Comparison of ENCODE assay signal across 22 mouse cellular contexts in genomic region chr2:160981791-160982190, GRCm38 (mm10).
A peak's percentile ranks its signal among the peaks of the same experiment; 100 is the strongest.
DNase-seq lines count a peak whose midpoint lies in the region; TF ChIP-seq lines count a peak whose summit lies in the region.
"Had no signal": no experiment of that assay in that cellular context is flagged by ENCODE, and none has a peak within 500 bp of the region (broad histone marks: within the 10 kb centered on the region; RNA-seq: fewer than 3 reads in every experiment).

No protein-coding gene starts in this region.

- no peaks in the 10 kb centered on the region for H3K27me3 ChIP-seq in heart, adult 2 months (ENCODE audit: control insufficient read depth, insufficient read depth, low read length)
- H3K27me3 ChIP-seq: embryonic facial prominence, embryonic 13.5 days; embryonic facial prominence, embryonic 15.5 days; forebrain, embryonic 13.5 days; forebrain, embryonic 15.5 days had no signal

- intact Hi-C loops in heart, adult 2 months (cut with DNase I) = no loop called here
- intact Hi-C loops in heart, postnatal 36 days (cut with DNase I) = no loop called here
- intact Hi-C loops in left cerebral cortex, adult 2 months (cut with DNase I) = no loop called here

- peaks cover 8% of the 10 kb centered on the region for H3K4me1 ChIP-seq in heart, adult 2 months (ENCODE audit: control insufficient read depth, insufficient read depth, low read length)
- H3K4me1 ChIP-seq: embryonic facial prominence, embryonic 13.5 days; embryonic facial prominence, embryonic 15.5 days; forebrain, embryonic 13.5 days; forebrain, embryonic 15.5 days had no signal

- no peaks in the 10 kb centered on the region; the same call in 1 of the 2 replicates for H3K79me2 ChIP-seq in heart, adult 2 months (replicated peaks; ENCODE audit: control insufficient read depth, insufficient read depth, low read length)

- no peak for DNase-seq in heart, adult 2 months
- no peak for DNase-seq in heart, postnatal 36 days
- no peak for DNase-seq in left cerebral cortex, adult 2 months (ENCODE audit: extremely low spot score in 1 of 2, low spot score in 2 of 2)
- no peak for DNase-seq in left cerebral cortex, adult 11 months (ENCODE audit: low spot score)
- DNase-seq in fat pad, adult 2 months (ENCODE audit: extremely low read depth, low read depth, low spot score) = peak; percentile 81
- peak; percentile 63 for DNase-seq in gonadal fat pad, adult 2 months (ENCODE audit: low read depth)
- DNase-seq in right cerebral cortex, postnatal 14 days = no peak
- DNase-seq: adrenal gland, adult 2 months; adrenal gland, postnatal 10 days; adrenal gland, postnatal 25 days; cerebellum, adult 11 months; cerebellum, adult 18-20 months; cerebellum, adult 8-10 months; cerebellum, adult 9-11 months; cerebellum, postnatal 14 days; cerebellum, postnatal 36 days; embryo, embryonic 11 days had no signal

- H3K36me3 ChIP-seq in heart, adult 2 months (ENCODE audit: control insufficient read depth, insufficient read depth, low read length) = peaks cover 43% of the 10 kb centered on the region

- 76% methylated on average over 6 of the region's 6 CpGs for WGBS in heart, adult 2 months

- no peak for TF ChIP-seq EP300 in heart, adult 2 months (IDR thresholded peaks at IDR 0.05; ENCODE audit: insufficient read depth, low read depth, low read length)

- H3K27ac ChIP-seq in heart, adult 2 months = peak overlapping the region; percentile 82
- H3K27ac ChIP-seq in left cerebral cortex, adult 2 months = peak overlapping the region; percentile 28; the same call in 1 of the 2 replicates
- H3K27ac ChIP-seq: embryonic facial prominence, embryonic 13.5 days; embryonic facial prominence, embryonic 15.5 days; forebrain, embryonic 13.5 days; forebrain, embryonic 15.5 days had no signal

- H3K4me3 ChIP-seq in heart, adult 2 months = peak overlapping the region; percentile 45
- H3K4me3 ChIP-seq in left cerebral cortex, adult 2 months = no peak overlapping the region
- H3K4me3 ChIP-seq: embryonic facial prominence, embryonic 13.5 days; embryonic facial prominence, embryonic 15.5 days; erythroblast, embryonic 14.5 days; forebrain, embryonic 13.5 days; forebrain, embryonic 15.5 days had no signal

- TF ChIP-seq POLR2A in heart, adult 2 months (IDR thresholded peaks at IDR 0.05; ENCODE audit: insufficient read depth, low read depth, low read length) = no peak

- peak overlapping the region; percentile 22 for H3K9ac ChIP-seq in heart, adult 2 months (ENCODE audit: low read depth, low read length)
- H3K9ac ChIP-seq: embryonic facial prominence, embryonic 13.5 days; embryonic facial prominence, embryonic 15.5 days; forebrain, embryonic 13.5 days; forebrain, embryonic 15.5 days had no signal

- no peak for TF ChIP-seq CTCF in heart, adult 2 months (IDR thresholded peaks at IDR 0.05)
- TF ChIP-seq CTCF in left cerebral cortex, adult 2 months (IDR thresholded peaks at IDR 0.05) = no peak

Comparison
In these comparisons a context has a peak if more than half of its experiments do, and no peak if none do; other contexts are left out.
1. DNase-seq: peak in fat pad, adult 2 months (single experiment) and gonadal fat pad, adult 2 months (single experiment); none in heart, adult 2 months (0 of 2), heart, postnatal 36 days (0 of 2), left cerebral cortex, adult 2 months (0 of 2), left cerebral cortex, adult 11 months (single experiment) and right cerebral cortex, postnatal 14 days (single experiment).